Mouse (Mus musculus) C2C12 (cell line): ENCODE data around the gene Gimap4.

ENCODE experiments used
- CEBPB ChIP-seq: IDR thresholded peaks from one replicate; pipeline ENCODE4 v1.6.1; 2011; ENCODE audit warnings: low read depth, mild to moderate bottlenecking, control low read depth, moderate library complexity
- CTCF ChIP-seq: IDR thresholded peaks from one replicate; pipeline ENCODE4 v1.5.1; 2011; ENCODE audit not compliant: control insufficient read depth, insufficient read depth, insufficient read length
- MAX ChIP-seq: IDR thresholded peaks from one replicate; pipeline ENCODE4 v1.6.1; 2011; ENCODE audit warnings: mild to moderate bottlenecking, control low read depth
- MYOD1 ChIP-seq: IDR thresholded peaks from one replicate; pipeline ENCODE4 v1.6.1; 2011; ENCODE audit warnings: low read depth; ENCODE audit not compliant: control insufficient read depth, insufficient read length
- USF1 ChIP-seq: IDR thresholded peaks from one replicate; pipeline ENCODE4 v1.6.1; 2011; ENCODE audit warnings: low read depth, mild to moderate bottlenecking, control low read depth, moderate library complexity

DNA sequence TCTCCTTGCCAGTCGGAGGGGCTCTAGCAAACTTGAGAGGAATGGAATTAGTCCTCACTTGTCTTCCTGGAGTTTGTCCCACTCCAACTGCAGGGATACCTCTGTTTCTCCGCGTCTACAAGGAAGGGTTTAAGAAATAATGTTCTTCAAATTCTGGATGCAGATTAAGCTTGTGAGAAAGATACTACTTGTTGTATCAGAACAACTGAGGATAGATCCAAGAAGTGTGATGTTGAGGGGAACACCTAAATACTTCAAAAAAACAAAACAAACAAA, 55.4 kb downstream of the Gimap4 start:
- no peak for TF ChIP-seq CTCF
- no peak for TF ChIP-seq USF1
- TF ChIP-seq CEBPB, result no peak
- no peak for TF ChIP-seq MAX
- no peak for TF ChIP-seq MYOD1
